Mouse (Mus musculus): ENCODE measurements at regions not wholly inside any gene's neighbourhood (a gene's known extent, or its start where the extent isn't known, plus 50 kb on each side); places are given as distances from the start of the nearest gene placed in this dataset.

DNA sequence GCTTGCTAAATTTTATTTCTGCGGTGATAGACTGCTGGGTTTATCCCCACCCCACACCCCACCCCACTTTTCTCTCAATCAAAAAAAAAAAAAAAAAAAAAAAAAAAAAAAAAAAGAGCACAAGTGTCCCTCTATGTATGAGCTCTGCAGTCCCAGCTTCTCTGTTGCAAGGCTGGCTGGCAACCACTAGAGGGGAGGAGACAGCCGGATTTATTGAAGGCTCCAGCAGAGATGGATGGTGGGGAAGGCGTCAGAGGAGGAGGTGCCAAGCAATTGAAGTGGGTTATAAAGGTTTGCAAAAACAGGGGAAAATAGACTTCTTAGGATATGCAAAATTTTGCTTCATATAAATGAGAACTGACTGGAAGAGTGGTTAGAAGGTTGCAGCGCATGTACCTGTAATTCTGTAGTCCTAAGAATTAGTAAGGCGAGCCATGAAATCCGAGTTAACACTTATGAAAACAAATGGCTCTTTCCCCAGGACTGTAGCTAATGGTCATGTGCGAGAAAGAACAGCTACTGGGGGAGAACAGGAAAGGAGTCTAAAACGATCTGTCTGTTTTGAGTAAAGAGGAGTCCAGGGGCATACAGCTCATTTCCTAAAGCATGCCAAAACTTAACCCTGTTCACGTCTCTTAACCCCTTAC lies 885.1 kb upstream of the Pou3f3 start:
- DNase-seq (ENCODE audit: low spot score) = peak; percentile 28

DNA sequence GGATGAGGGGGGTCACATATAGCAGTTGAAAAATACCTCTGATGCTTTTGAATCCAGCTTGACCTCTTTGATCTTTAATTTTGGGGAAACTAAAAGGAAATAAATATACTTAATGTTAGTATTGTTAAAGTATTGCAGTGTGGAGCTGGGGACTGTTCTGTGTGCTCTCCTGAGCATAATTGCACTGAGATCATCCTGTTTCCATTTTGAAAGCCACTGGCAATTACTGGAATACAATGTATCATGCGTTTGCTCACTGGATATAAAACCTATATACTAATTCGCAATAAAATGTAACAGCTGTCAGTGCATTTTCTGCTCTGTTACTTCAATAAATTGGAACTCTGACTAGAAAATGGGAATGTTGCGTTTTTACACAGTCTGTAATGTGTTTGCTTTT lies 884.4 kb upstream of the Pou3f3 start:
- DNase-seq (ENCODE audit: low spot score) = no peak

DNA sequence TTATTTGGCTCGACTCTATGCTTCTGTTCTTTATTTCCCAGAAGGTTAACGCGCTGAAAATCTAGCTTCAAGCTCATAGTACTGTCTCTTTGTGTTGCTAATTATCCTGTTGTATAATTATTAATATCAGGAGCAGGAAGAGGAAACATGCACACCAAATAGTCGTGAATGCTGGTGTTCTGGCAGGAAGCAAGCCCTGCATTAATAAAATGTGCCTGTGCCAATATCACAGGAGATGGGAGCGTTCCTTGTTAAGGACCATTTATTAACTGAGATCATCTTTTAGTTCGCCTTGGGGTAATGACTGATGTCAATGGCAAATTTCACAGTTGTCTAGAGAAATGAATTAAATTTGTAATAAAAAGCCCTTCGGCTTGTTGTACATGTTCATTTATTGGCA lies 883.5 kb upstream of the Pou3f3 start:
- DNase-seq (ENCODE audit: low spot score) = no peak

DNA sequence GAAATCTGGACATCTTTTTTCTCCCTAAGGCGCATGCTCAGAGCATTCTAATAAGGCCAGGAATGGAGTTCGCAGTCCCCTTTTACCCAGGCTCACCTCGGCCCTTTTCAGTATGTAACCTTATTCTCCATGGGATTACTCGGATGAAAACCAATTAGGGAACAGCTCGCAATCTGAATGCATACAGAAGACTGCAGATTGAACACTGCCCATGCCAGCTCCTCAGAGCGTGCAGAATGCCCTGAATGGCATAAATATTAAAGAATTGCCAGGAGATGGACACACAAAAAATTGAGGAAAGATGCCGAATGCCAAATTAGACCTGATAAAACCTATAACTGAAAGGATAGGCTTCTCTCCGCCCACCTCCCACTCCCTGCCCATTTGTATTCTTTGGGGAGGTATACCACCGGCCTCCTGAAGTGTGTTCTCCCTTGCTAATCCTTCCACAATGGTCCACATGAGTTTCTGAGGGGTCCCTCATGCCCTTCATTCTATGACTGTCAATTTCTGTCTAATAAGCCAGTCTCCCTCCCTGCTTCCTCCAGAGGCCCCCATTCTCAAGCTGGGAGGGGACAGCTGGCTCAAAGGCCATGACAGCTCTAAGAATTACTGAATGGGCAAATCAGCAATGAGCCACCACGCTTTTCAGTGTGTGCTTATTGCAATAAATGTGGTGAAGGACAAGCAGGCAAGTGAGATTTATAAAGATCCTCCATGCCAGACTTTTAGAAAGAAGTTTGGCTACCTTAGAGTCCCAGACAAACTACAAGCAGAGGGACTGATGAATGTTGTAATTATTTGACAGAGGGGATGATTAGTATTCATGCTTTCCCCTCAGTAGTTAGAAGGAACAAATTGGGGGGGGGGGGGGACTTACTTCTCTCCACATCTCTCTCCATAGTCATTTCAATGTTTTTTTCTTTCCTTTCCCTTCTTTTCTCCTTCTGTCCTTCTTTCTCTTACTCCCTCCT lies 881.2 kb upstream of the Pou3f3 start:
- no peak for DNase-seq (ENCODE audit: low spot score)

DNA sequence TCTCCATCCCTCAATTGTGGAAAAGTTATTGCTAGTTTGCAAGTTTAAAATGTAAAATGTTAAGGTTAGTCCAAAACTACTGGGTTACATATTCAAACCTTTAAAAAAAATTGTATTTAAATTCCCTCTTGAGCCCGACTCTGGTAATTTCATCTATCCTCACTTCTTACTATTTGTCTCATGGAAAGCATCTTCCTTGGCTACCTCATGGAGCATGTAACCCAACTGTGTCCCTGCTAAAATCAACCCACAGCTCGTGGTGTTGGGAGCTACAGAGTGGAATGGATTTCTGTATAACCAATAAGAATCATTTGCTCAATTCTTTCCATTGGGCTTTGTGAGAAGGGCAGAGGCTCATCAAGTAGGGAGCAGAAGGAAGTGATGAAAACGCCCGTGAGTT lies 880.5 kb upstream of the Pou3f3 start:
- no peak for DNase-seq (ENCODE audit: low spot score)

DNA sequence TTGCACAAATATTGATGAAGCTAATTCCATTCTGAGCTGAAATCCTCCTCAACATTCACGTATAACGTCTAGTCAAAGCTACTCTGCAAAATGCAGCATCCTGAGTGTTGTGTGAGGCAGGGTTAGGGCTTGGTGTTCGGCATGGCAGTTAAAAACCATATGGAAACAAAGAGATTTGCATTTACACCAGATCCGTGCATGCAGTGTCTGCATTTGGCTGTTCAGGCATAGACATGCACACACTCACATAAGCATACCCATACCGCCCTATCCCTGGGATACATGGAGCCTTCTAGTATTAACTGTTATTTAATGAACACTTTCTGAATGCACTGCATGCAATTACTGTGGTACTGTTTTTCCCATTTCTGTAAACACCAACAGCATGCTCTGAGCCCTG lies 872.8 kb upstream of the Pou3f3 start:
- no peak for DNase-seq (ENCODE audit: low spot score)

DNA sequence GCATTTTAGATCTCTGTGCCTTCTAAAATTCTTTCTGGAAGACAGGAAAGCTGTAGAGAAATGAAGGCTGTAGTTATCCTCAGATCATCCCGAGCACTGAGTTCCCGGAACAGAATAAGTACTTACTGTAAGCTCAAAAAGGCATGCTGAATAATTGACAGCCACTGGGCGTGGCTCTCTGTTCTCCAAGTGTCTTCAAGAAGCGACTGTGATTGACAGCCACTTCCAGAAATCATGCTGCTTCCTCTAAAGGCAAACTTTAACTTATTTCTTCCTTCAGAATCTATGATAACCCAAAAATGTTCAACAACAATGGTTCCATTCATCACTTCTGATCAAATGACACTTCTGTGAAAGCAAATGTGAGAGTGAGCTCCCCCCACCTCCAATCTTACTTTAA lies 870.3 kb upstream of the Pou3f3 start:
- DNase-seq (ENCODE audit: low spot score) = no peak

DNA sequence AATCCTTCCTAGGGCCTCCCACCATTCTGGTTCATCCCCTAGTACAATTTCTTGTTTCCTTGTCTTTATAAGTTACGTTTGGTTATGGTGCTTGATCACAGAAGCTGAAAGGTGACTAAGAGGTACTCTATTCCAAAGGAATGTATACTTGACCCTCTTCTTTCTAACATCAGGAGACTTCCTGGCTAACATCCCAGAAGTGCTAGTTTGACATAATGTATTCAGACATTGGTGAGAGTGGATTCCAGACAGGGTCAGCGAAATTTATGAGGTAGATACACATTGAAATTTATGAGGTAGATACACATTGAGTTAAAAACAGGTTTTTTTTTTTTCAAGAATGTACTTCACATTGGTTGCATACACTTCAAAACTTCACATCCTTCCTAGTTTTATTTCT lies 863.9 kb upstream of the Pou3f3 start:
- DNase-seq (ENCODE audit: low spot score) = no peak
